Mouse (Mus musculus): ENCODE measurements around the gene Slc22a17. TPM values are rescaled to one million over a fixed set of nuclear protein-coding genes. Genes with fewer than 3 reads are reported as not detected.

Slc22a17 gene
- polyA plus RNA-seq (2017; shearing (Covaris generic)): 1.0 TPM

DNA sequence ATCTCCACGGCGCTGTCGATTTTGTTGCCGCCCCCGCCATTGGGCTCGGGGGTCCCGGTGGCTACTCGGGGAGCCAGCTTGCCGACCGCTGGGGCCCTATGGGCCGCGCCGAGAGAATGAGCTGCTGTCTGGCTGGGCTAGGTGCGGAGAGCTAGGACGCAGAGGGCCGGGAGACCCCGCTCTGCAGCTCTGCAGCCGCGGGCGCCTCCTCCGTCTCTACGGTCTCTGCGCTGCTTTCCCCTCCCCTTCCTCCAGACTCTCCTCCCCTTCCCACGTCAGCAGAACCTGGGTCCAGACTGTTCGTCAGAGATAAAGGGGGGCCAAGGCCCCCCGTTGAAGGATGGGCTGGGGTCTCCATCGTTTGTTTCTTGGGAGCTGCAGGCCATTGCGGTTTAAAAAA lies at the start of gene Slc22a17:
Gene Slc22a17, minus strand, starts transcription at position 247 of the 400 bp plus-strand sequence.

GRCm38 (mm10) chr14:54935904-54936830 lies 23.2 kb upstream of the Slc22a17 start, which contains the start of gene Cmtm5:
TSS of gene Cmtm5 (plus strand) at chr14:54936261.

DNA sequence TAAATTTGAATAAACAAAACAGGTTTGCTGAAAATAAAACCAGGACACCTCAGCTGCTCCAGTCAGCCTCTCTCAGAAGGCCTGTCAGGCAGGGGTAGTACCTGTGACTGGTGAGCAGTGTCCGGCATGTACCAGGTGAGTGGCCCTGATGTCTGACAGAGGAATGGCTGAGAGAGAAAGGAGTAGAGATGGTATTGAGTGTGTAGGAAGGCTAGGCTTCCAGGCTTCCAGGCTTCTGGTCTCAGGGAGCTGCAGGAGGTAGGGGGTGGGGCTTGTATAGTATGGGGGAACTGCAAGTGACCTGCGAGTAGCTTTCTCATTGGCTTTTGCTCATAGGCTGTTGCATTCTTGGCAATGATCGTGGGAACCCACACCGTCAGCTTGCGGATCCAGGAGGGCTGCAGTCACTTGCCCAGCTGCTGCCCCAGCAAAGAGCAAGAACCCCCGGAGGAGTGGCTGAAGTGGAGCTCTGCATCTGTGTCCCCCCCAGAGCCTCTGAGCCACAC lies 19.8 kb upstream of the Slc22a17 start, which contains the start of gene Il25:
Gene Il25, plus strand, starts transcription at position 51 of the 506 bp plus-strand sequence.

DNA sequence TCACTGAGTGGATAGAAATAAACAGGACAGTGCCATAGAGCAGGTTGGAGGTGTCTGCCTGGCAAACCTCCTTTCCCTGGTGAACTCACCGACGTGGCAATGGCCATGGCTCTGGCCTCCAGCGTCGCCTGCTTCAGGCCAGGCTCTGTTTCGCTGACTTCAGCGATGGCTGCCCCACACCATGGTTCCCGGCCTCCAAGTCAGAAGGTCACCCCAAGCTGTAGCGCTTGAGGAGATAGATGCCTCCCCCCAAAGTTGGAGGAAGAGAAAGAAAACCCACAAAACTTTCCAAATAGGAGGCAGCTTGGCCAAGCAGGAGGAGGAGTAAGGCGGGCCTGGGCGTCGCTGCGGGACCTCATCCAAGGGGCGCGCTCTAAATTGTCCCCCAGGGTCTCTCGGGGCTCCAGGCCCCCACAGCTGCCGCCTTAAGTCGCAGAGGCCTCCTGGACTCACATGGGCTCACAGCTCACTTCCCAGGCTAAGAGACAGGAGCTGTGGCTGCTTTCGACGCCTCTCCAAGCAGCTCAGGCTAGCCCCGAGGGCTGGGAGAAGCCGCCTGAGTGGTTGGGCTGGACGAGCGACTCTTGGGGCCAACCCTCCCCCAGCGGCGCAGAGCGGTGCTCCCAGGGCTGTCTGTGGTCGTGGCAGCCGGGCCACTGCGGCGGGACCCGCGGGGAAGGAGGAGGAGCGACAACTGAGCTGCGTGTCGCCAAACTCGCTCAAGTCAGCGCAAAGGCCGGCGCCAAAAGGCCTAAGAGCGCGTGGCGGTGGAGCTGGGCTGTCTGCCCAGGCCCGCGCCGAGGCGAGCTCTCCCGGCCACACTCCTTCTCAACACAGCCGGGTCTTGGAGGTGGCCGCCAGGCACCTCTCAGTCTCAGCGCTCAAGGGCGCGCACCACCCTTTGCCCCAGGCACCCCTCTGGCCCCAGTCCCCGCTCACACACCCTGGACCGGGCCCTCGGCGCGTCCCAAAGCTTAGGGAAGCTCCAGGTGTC lies 12.7 kb upstream of the Slc22a17 start, which contains the start of gene Efs:
Gene Efs, minus strand, starts transcription at position 778 of the 994 bp plus-strand sequence.

GRCm38 (mm10) chr14:54892200-54892599 lies 20.7 kb downstream of the Slc22a17 start, which contains the start of gene Pabpn1:
TSS of gene Pabpn1 (plus strand) at chr14:54892500.

GRCm38 (mm10) chr14:54883154-54884021 lies 29.5 kb downstream of the Slc22a17 start, which contains the start of the genes Bcl2l2 and Gm20521:
TSS of gene Bcl2l2 (plus strand) at chr14:54883377.
TSS of gene Gm20521 (plus strand) at chr14:54883441.

GRCm38 (mm10) chr14:54877048-54877715 lies 35.8 kb downstream of the Slc22a17 start, which contains the start of gene Ppp1r3e:
TSS of gene Ppp1r3e (minus strand) at chr14:54877550.

DNA sequence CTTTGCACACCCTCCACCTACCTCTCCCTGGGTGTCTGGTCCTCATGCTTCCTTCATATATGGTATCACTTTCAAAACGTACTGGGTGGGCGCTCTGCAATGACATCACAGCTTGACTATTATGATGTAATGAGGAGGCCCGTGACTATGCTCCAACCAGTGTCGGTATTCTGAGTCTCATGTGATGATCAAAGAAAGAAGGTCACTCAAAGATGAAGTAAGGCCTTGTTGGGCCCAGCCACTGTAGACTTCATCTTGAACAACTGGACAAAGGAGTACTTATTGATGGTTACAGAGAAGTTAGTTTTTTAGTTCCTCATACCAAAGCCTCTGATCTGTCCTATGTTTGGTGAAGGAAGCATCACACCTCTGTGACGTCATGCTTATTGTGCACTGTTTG lies 42.1 kb downstream of the Slc22a17 start, which contains the start of gene Homez:
Gene Homez, minus strand, starts transcription at position 101 of the 400 bp plus-strand sequence.

Other genes starting within 250 kb of the Slc22a17 start
- 91.3 TPM for gene 1700123O20Rik, start 226.9 kb downstream of the Slc22a17 start, polyA plus RNA-seq (2017; shearing (Covaris generic))
- 116 TPM for gene Acin1, start 226.2 kb downstream of the Slc22a17 start, polyA plus RNA-seq (2017; shearing (Covaris generic))
- not detected for gene Gm29776, start 214.3 kb downstream of the Slc22a17 start, polyA plus RNA-seq (2017; shearing (Covaris generic))
- gene Cebpe, start 201.0 kb downstream of the Slc22a17 start, polyA plus RNA-seq (2017; shearing (Covaris generic)): not detected
- gene Slc7a8, start 131.2 kb downstream of the Slc22a17 start, polyA plus RNA-seq (2017; shearing (Covaris generic)): 0.37 TPM
- not detected for gene Rnf212b, start 99.0 kb downstream of the Slc22a17 start, polyA plus RNA-seq (2017; shearing (Covaris generic))
- 10.3 TPM for gene Homez, start 42.2 kb downstream of the Slc22a17 start, polyA plus RNA-seq (2017; shearing (Covaris generic))
- gene Ppp1r3e, start 35.6 kb downstream of the Slc22a17 start, polyA plus RNA-seq (2017; shearing (Covaris generic)): 0.54 TPM
- gene Bcl2l2, start 29.8 kb downstream of the Slc22a17 start, polyA plus RNA-seq (2017; shearing (Covaris generic)): 0.95 TPM
- gene Gm20521, start 29.7 kb downstream of the Slc22a17 start, polyA plus RNA-seq (2017; shearing (Covaris generic)): not detected
- gene Pabpn1, start 20.6 kb downstream of the Slc22a17 start, polyA plus RNA-seq (2017; shearing (Covaris generic)): 26.4 TPM
- not detected for gene Efs, start 13.0 kb upstream of the Slc22a17 start, polyA plus RNA-seq (2017; shearing (Covaris generic))
- gene Il25, start 19.6 kb upstream of the Slc22a17 start, polyA plus RNA-seq (2017; shearing (Covaris generic)): not detected
- not detected for gene Cmtm5, start 23.1 kb upstream of the Slc22a17 start, polyA plus RNA-seq (2017; shearing (Covaris generic))
- not detected for gene Myh6, start 53.8 kb upstream of the Slc22a17 start, polyA plus RNA-seq (2017; shearing (Covaris generic))
- not detected for gene Gm17428, start 63.8 kb upstream of the Slc22a17 start, polyA plus RNA-seq (2017; shearing (Covaris generic))
- not detected for gene Myh7, start 81.5 kb upstream of the Slc22a17 start, polyA plus RNA-seq (2017; shearing (Covaris generic))
- 134 TPM for gene Ngdn, start 102.3 kb upstream of the Slc22a17 start, polyA plus RNA-seq (2017; shearing (Covaris generic))
- 12.6 TPM for gene Zfhx2, start 179.2 kb upstream of the Slc22a17 start, polyA plus RNA-seq (2017; shearing (Covaris generic))
- gene Thtpa, start 181.7 kb upstream of the Slc22a17 start, polyA plus RNA-seq (2017; shearing (Covaris generic)): 14.7 TPM
- 159 TPM for gene Ap1g2, start 193.5 kb upstream of the Slc22a17 start, polyA plus RNA-seq (2017; shearing (Covaris generic))
- not detected for gene Jph4, start 203.8 kb upstream of the Slc22a17 start, polyA plus RNA-seq (2017; shearing (Covaris generic))